Mouse (Mus musculus): ENCODE data around the gene Bhlhe40. TPM values are rescaled to one million over a fixed set of nuclear protein-coding genes. Genes with fewer than 3 reads are reported as not detected.

Gene Bhlhe40
- polyA plus RNA-seq, 1 experiment from 2014 or later: 7.8 TPM

GRCm38 (mm10) chr6:108680503-108680902, 20.1 kb downstream of the Bhlhe40 start:
- Histone ChIP-seq H3K27me3 (ENCODE audit: control insufficient read depth, insufficient read depth, low read depth, low read length) (no peaks in the 10 kb centered on the region), H3K9me3 (replicated peaks; ENCODE audit: control insufficient read depth, low read length, poor library complexity, severe bottlenecking) (no peaks in the 10 kb centered on the region), H3K27ac (ENCODE audit: low read length) (no peak overlapping the region), H3K4me3 (ENCODE audit: low read depth, low read length) (no peak overlapping the region), H3K36me3 (ENCODE audit: control insufficient read depth, insufficient read depth, low read length) (no peaks in the 10 kb centered on the region), H3K9ac (ENCODE audit: low read depth, low read length) (no peak overlapping the region), H3K4me1 (ENCODE audit: control insufficient read depth, insufficient read depth, low read length) (no peaks in the 10 kb centered on the region), H3K4me2 (ENCODE audit: low read length) (no peak overlapping the region)
- 86% methylated on average over 7 of the region's 7 CpGs for WGBS
- ATAC-seq: no peak

GRCm38 (mm10) chr6:108681084-108681483, 20.7 kb downstream of the Bhlhe40 start:
- Histone ChIP-seq H3K27ac (ENCODE audit: low read length) (no peak overlapping the region), H3K4me3 (ENCODE audit: low read depth, low read length) (no peak overlapping the region), H3K36me3 (ENCODE audit: control insufficient read depth, insufficient read depth, low read length) (no peaks in the 10 kb centered on the region), H3K9ac (ENCODE audit: low read depth, low read length) (no peak overlapping the region), H3K4me2 (ENCODE audit: low read length) (no peak overlapping the region), H3K27me3 (ENCODE audit: control insufficient read depth, insufficient read depth, low read depth, low read length) (no peaks in the 10 kb centered on the region), H3K9me3 (replicated peaks; ENCODE audit: control insufficient read depth, low read length, poor library complexity, severe bottlenecking) (no peaks in the 10 kb centered on the region), H3K4me1 (ENCODE audit: control insufficient read depth, insufficient read depth, low read length) (no peaks in the 10 kb centered on the region)
- no peak for ATAC-seq
- WGBS: 88% methylated on average over 4 of the region's 4 CpGs

- no peak for ATAC-seq
- 89% methylated on average over 1 of the region's 1 CpGs for WGBS
- H3K9me3 ChIP-seq (replicated peaks; ENCODE audit: control insufficient read depth, low read length, poor library complexity, severe bottlenecking): no peaks in the 10 kb centered on the region
Observed at GRCm38 (mm10) chr6:108683140-108683539, 22.7 kb downstream of the Bhlhe40 start.

GRCm38 (mm10) chr6:108684430-108684829, 24.0 kb downstream of the Bhlhe40 start:
- Histone ChIP-seq H3K4me1 (ENCODE audit: control insufficient read depth, insufficient read depth, low read length) (no peaks in the 10 kb centered on the region), H3K36me3 (ENCODE audit: control insufficient read depth, insufficient read depth, low read length) (no peaks in the 10 kb centered on the region), H3K4me3 (ENCODE audit: low read depth, low read length) (no peak overlapping the region), H3K27ac (ENCODE audit: low read length) (no peak overlapping the region), H3K9me3 (replicated peaks; ENCODE audit: control insufficient read depth, low read length, poor library complexity, severe bottlenecking) (no peaks in the 10 kb centered on the region), H3K27me3 (ENCODE audit: control insufficient read depth, insufficient read depth, low read depth, low read length) (no peaks in the 10 kb centered on the region), H3K4me2 (ENCODE audit: low read length) (no peak overlapping the region), H3K9ac (ENCODE audit: low read depth, low read length) (no peak overlapping the region)
- WGBS: 70% methylated on average over 5 of the region's 5 CpGs
- no peak for ATAC-seq

More at GRCm38 (mm10) chr6:108683140-108683539, 22.7 kb downstream of the Bhlhe40 start:
- Histone ChIP-seq H3K27ac (ENCODE audit: low read length) (no peak overlapping the region), H3K27me3 (ENCODE audit: control insufficient read depth, insufficient read depth, low read depth, low read length) (no peaks in the 10 kb centered on the region), H3K4me3 (ENCODE audit: low read depth, low read length) (no peak overlapping the region), H3K4me1 (ENCODE audit: control insufficient read depth, insufficient read depth, low read length) (no peaks in the 10 kb centered on the region), H3K4me2 (ENCODE audit: low read length) (no peak overlapping the region), H3K9ac (ENCODE audit: low read depth, low read length) (no peak overlapping the region), H3K36me3 (ENCODE audit: control insufficient read depth, insufficient read depth, low read length) (no peaks in the 10 kb centered on the region)

- no peak overlapping the region for H3K4me2 ChIP-seq (ENCODE audit: low read length)
- 62% methylated on average over 9 of the region's 9 CpGs for WGBS
- no peak overlapping the region for H3K4me3 ChIP-seq (ENCODE audit: low read depth, low read length)
- no peaks in the 10 kb centered on the region for H3K9me3 ChIP-seq (replicated peaks; ENCODE audit: control insufficient read depth, low read length, poor library complexity, severe bottlenecking)
- no peak for ATAC-seq
- no peak overlapping the region for H3K27ac ChIP-seq (ENCODE audit: low read length)
- H3K36me3 ChIP-seq (ENCODE audit: control insufficient read depth, insufficient read depth, low read length): no peaks in the 10 kb centered on the region
- no peaks in the 10 kb centered on the region for H3K27me3 ChIP-seq (ENCODE audit: control insufficient read depth, insufficient read depth, low read depth, low read length)
- no peaks in the 10 kb centered on the region for H3K4me1 ChIP-seq (ENCODE audit: control insufficient read depth, insufficient read depth, low read length)
- H3K9ac ChIP-seq (ENCODE audit: low read depth, low read length): no peak overlapping the region
Observed at GRCm38 (mm10) chr6:108685758-108686355, 25.4 kb downstream of the Bhlhe40 start.

GRCm38 (mm10) chr6:108686930-108687329, 26.5 kb downstream of the Bhlhe40 start:
- ATAC-seq: no peak
- Histone ChIP-seq H3K27me3 (ENCODE audit: control insufficient read depth, insufficient read depth, low read depth, low read length) (no peaks in the 10 kb centered on the region), H3K4me3 (ENCODE audit: low read depth, low read length) (no peak overlapping the region), H3K4me2 (ENCODE audit: low read length) (no peak overlapping the region), H3K27ac (ENCODE audit: low read length) (no peak overlapping the region), H3K9ac (ENCODE audit: low read depth, low read length) (no peak overlapping the region), H3K36me3 (ENCODE audit: control insufficient read depth, insufficient read depth, low read length) (no peaks in the 10 kb centered on the region), H3K4me1 (ENCODE audit: control insufficient read depth, insufficient read depth, low read length) (no peaks in the 10 kb centered on the region), H3K9me3 (replicated peaks; ENCODE audit: control insufficient read depth, low read length, poor library complexity, severe bottlenecking) (no peaks in the 10 kb centered on the region)
- WGBS: 93% methylated on average over 3 of the region's 3 CpGs

- Histone ChIP-seq H3K27ac (ENCODE audit: low read length) (no peak overlapping the region), H3K9ac (ENCODE audit: low read depth, low read length) (no peak overlapping the region), H3K36me3 (ENCODE audit: control insufficient read depth, insufficient read depth, low read length) (no peaks in the 10 kb centered on the region), H3K27me3 (ENCODE audit: control insufficient read depth, insufficient read depth, low read depth, low read length) (no peaks in the 10 kb centered on the region), H3K4me1 (ENCODE audit: control insufficient read depth, insufficient read depth, low read length) (no peaks in the 10 kb centered on the region), H3K4me3 (ENCODE audit: low read depth, low read length) (no peak overlapping the region), H3K9me3 (replicated peaks; ENCODE audit: control insufficient read depth, low read length, poor library complexity, severe bottlenecking) (no peaks in the 10 kb centered on the region), H3K4me2 (ENCODE audit: low read length) (no peak overlapping the region)
- WGBS: 67% methylated on average over 5 of the region's 5 CpGs
- ATAC-seq: no peak
Observed at GRCm38 (mm10) chr6:108688344-108688743, 27.9 kb downstream of the Bhlhe40 start.

GRCm38 (mm10) chr6:108692986-108693385, 32.6 kb downstream of the Bhlhe40 start:
- no peak overlapping the region for H3K4me2 ChIP-seq (ENCODE audit: low read length)
- ATAC-seq: no peak
- no peaks in the 10 kb centered on the region for H3K9me3 ChIP-seq (replicated peaks; ENCODE audit: control insufficient read depth, low read length, poor library complexity, severe bottlenecking)
- H3K4me1 ChIP-seq (ENCODE audit: control insufficient read depth, insufficient read depth, low read length): peaks cover under 1% of the 10 kb centered on the region; the same call in 1 of the 2 replicates
- no peaks in the 10 kb centered on the region for H3K27me3 ChIP-seq (ENCODE audit: control insufficient read depth, insufficient read depth, low read depth, low read length)
- no peak overlapping the region for H3K4me3 ChIP-seq (ENCODE audit: low read depth, low read length)
- no peak overlapping the region for H3K9ac ChIP-seq (ENCODE audit: low read depth, low read length)
- no peak overlapping the region for H3K27ac ChIP-seq (ENCODE audit: low read length)
- H3K36me3 ChIP-seq (ENCODE audit: control insufficient read depth, insufficient read depth, low read length): no peaks in the 10 kb centered on the region
- 78% methylated on average over 3 of the region's 3 CpGs for WGBS

- no peak overlapping the region for H3K9ac ChIP-seq (ENCODE audit: low read depth, low read length)
- no peak overlapping the region for H3K4me3 ChIP-seq (ENCODE audit: low read depth, low read length)
- H3K9me3 ChIP-seq (replicated peaks; ENCODE audit: control insufficient read depth, low read length, poor library complexity, severe bottlenecking): no peaks in the 10 kb centered on the region
- no peak overlapping the region for H3K27ac ChIP-seq (ENCODE audit: low read length)
- no peaks in the 10 kb centered on the region for H3K27me3 ChIP-seq (ENCODE audit: control insufficient read depth, insufficient read depth, low read depth, low read length)
- no peak overlapping the region for H3K4me2 ChIP-seq (ENCODE audit: low read length)
- H3K4me1 ChIP-seq (ENCODE audit: control insufficient read depth, insufficient read depth, low read length): peaks cover 7% of the 10 kb centered on the region; the same call in 1 of the 2 replicates
- no peaks in the 10 kb centered on the region for H3K36me3 ChIP-seq (ENCODE audit: control insufficient read depth, insufficient read depth, low read length)
- no peak for ATAC-seq
- WGBS: 89% methylated on average over 8 of the region's 8 CpGs
Observed at GRCm38 (mm10) chr6:108694965-108695724, 34.7 kb downstream of the Bhlhe40 start.
